Mouse (Mus musculus) gonadal fat pad, adult 2 months (tissue): ENCODE data around the gene Pet117. TPM values are rescaled to one million over a fixed set of nuclear protein-coding genes. Genes with fewer than 3 reads are reported as not detected.
"Not testable (repeated sequence)": the region's sequence is repeated elsewhere in the genome, so short reads cannot be mapped to it uniquely, and the experiment has no call there.

ENCODE experiments used
- DNase-seq: peaks from one replicate; pipeline ENCODE4 v3.0.0-alpha.2; 2012; ENCODE audit warnings: low read depth
- polyA plus RNA-seq: library from polyadenylated mRNA; depleted of rRNA; stranded (reverse); fragments of >200 nt; gene quantifications from 2 replicates; pipeline ENCODE4 v1.2.3, GENCODE M21; 2012; rRNA removed

The Pet117 gene
- polyA plus RNA-seq = not detected in 2 replicates

DNA sequence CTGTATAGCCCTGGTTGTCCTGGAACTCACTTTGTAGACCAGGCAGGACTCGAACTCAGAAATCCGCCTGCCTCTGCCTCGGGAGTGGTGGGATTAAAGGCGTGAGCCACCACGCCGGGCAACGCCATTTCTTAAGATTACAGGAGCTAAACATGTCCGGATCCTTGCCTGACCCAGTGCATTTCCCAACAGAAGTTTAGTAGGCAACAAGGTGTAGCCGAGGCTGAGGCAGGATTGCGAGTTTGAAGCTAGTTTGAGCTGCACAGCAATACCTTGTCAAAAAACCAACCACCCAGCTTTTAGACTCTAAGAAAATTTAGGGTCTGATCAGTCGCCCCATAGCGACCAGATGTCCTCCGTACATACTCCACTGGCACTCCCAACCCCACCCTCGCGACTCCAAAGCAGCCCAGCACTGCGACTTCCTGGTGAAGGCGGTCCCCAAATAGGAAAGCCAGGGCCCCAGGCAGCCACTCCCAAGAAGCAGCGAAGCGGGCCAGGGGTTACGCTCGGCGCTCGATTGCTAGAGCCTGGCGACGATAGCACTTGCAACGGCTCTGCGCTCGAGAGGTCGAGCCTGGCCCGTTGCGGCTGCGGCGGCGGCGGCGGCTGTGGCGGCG lies at the start of gene Pet117, which contains the start of gene Kat14:
Pet117 (plus strand) TSS at position 597 of the 620 bp plus-strand sequence.
Kat14 (plus strand) TSS at position 584 of the 620 bp plus-strand sequence.
- DNase-seq = peak; percentile 77

DNA sequence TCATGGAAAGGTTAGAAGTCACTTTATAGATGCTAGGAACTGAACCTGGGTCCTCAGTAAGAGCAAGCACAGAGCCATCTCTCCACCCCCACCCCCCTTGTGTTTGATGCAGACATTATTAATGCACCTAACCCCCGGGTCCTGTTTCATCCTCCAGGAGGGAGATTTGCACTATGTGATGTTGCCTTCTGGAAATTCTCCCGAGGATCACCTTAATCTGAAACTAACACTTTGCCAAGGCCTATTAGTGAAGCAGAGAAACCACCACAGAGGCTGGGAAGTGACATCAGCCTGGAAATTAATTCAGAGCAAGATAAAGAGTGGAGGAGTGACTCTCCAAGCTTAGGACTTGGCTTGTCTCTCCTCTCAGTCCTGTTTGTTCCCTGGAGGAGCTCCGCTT lies 44.6 kb upstream of the Pet117 start:
- DNase-seq = no peak

DNA sequence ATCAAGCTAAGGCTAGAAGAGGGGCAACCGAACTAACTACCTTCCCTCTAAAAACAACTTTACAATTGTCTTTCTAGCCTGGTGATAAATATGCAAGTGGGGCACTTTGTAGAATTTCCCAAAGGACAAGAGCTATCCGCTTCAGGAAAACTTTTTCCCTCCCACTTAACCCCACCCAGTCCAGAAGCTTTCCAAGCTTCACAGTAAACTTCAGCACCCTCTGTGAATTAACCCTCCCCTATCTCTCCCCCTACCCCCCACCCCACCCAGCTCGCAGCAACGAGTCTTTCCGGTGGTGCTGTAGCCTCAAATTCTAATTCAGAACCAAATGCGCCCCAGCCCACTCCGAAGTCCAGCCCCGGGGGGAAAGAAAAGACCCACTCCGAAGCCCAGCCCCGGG lies 39.3 kb upstream of the Pet117 start:
- DNase-seq = no peak

DNA sequence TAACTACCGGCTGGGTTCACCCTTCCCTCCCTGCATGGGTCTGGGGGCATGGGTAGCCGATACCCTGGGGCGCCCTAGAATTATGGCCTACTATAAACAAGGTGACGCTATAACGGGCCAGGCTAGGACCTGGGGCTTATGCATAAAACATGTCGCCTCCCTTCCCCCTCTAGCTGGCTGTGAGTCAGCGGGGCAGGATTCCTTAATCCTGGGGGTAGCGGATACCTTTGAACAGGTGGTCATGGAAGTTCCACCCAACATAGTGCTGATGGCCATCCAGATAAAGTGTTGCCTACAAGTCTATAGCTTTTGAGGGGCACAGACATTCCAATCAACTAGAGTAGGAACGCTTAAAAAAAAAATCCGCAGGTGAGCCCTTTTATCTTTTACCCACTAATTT lies 38.9 kb upstream of the Pet117 start:
- no peak for DNase-seq

DNA sequence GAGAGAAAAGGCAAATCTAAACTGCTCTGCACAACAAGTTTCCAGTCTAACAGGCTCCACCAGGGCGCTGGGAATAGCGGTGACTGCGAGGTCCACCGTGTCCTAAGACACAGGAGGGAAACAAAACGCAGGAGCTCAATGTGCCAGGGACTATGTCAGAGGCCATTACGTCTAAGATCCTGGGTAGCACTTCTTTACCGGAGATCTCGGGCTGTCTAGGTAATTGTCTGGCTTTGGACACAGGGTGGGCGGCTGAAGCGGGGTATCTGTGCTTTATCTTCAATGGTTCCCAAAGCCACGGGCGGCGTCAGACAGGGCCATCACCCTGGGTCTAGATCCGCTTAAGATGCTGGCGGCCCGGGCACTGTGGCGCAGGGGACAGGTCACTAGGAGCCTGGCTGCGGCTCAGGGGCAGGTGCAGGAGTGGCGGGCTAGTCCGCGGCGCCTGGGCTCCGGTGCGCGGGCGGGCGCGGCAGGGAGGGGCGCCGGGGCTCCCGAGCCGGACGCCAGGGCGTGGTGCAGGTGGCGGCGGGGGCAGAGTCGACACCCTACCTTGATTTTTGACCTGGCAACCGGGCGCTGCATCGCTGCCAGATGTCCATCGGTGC lies 38.3 kb upstream of the Pet117 start:
- DNase-seq = no peak

DNA sequence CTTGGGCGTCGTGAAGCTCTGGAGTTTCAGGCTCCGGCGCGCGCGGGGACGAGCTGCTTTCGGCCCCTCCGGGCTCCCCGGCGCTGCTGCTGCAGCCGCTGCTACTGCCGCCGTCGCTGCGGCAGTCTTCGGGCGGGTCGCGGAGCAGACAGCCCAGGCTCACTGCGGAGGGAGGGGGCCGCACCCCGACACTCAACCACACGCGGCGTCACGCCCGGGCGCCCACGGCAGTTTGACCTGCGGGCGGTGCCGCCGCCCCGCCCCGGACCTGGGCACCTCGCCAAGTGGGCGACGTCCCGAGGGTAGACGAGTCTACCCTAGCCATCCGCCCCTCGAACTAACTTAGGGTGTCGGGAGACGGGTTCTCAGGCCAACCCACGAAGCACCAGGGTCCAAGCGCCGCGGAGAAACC lies 37.8 kb upstream of the Pet117 start:
- no peak for DNase-seq

DNA sequence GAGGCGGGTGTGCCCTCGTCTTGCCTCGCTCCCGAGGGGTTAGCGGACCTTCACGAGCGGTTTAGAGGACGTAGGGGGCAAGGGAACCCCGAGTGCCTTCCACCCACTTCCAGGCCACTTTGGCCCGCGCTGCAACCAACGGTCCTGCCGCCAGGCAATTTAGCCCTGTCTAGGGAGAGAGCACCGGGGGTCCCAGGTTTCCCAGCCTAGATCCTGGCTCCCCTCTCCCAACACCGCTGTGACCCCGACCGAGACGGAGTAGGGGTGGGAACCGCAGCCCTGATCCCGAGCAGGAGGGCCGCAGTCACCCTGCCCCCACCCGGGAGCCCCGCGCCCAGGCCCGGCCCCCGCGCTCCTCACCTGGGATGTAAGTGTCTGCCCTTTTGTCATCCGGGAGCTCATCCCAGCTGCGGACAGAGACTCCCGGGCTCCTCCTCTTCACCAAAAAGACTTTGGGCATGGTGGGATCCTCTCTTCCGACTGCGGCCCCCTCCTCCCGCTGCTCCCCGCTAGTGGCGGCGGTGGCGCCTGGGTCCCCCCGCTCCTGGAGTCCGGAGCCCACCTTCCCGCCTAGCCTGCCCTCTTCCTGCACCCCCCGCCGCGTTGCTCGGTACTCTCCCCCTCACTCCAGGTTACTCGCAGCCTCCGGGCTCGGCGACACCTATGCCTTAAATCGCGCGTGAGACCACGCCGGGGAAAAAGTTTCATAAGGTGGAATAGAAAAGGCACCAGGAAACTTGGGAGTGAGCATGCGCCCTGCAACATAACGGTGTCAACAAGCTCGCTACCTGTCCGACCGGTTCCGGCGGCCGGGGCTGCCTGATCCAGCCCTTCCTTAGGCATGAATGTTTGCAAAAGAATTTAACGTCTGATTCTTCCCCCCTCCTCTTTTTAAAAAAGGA lies 37.1 kb upstream of the Pet117 start, which contains the start of gene Ovol2:
Ovol2 (minus strand) TSS at position 746 of the 902 bp plus-strand sequence.
- DNase-seq = no peak

DNA sequence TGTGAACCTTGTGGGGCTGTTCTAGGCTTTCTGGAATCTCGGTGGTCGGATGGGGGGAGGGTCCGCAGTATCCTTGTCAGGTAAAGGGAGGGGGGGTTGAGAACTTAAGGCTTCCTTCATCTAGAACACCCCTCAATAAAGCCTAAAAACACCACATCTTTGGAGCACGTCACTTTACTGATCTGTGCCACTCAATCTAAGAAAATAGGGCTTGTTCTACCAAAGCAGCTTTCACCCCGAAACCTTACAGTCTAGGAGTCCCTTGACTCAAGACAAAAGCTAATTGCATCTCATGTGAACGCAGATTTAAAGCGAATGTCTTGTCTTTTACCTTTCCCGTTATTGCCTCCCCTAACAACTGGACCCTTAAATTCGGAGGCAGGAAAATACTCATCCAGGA lies 36.3 kb upstream of the Pet117 start:
- DNase-seq = no peak

DNA sequence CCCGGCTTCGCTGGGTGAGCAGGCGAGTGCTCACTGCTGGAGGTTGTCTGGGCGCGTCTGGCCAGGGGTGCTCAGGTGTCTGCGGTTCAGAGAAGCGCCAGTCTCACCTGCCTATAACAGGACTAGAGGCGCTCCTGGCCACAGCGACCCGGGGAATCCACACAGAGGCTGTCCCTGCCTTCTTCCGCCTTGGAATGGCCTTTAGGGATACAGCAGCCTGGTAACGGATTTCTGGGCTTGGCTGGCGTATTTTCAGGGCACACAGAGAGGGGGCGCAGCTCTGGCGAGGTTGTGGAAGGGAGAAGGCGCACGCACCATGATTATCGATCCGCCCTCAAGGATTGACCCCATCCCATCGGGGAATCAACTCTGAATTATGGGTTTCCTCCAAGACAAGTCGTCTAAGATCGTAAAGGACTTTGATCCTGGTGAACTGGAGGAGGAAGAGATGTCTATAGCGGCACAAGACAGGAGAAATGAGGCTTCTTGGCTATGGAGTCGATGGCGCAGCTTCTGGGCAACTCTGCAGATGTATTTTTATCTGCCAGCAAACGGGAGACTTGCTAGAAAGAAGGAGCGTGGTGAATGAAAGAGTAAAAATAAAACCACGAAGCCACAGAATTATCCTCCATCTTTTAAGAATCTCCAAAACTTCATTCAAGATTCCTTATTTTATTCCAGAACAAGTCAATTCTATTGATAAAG lies 35.5 kb upstream of the Pet117 start:
- DNase-seq = no peak

DNA sequence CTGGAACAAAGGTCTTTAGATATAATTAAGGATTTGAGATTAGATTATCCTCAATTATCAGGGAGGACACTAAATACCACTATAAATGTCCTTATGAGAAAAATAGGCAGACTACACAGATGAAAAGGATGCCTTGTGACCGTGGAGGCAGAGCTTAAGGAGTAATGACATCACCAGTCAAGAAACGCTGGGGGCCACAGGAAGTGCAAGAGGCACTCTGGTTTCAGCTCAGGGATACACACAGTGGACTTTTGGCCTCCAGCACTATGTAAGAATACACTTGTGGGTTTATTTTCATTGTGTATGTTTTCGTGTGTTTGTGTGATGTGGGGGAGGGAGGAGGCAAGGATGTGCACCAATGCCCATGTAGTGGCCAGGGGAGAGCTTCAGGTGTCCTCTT lies 31.6 kb upstream of the Pet117 start:
- DNase-seq = no peak

DNA sequence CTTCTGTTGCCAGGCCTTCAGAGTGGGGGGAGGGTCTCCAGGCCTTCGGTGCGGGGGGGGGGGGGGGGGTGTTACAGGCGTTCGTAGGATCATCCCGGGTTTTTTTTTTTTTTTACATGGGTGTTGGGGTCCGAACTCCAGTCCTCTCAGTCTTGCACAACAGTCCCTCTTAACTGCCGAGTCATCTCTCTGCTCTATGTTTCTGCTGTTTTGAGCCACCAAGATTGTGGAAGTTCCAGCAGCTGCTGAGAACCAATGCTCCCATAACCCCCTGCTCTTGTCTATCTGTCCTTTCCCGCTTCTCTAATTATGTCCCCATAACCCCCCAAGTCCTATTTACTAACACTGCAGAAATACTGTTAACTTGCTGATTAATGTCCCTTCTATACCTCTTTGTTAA lies 31.1 kb upstream of the Pet117 start:
- DNase-seq = no peak

DNA sequence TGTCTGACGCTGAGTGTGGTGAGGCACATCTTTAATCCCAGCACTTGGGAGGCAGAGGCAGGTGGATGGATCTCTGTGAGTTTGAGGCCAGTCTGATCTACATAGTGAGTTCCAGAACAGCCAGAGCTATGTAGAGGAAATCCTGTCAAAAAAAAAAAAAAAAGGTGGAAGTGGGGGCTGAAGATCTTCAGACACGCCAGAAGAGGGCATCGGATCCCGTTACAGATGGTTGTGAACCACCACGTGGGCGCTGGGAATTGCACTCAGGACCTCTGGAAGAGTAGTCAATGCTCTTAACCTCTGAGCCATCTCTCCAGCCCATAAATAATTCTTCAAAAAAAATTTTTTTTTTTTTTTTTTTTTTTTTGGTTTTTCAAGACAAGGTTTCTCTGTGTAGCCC lies 30.6 kb upstream of the Pet117 start:
- DNase-seq = not testable (repeated sequence)

DNA sequence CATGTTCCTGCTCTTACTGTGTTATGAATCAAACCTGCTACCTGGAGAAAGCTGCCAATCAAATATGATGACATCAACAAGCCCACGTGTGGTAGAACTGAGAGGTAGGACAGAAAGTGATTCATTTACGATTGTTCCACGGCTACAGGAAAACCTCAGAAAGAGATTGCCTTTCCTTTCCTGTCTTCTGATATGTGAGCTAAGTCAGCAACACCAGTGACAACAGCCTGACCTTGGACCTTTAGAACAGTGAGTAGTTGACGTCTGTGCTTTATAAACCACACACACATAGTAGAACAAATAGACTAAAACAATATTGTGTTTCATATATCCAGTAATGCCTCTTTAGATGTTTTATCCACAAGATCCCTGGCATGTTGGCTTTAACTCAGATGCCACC lies 25.6 kb upstream of the Pet117 start:
- no peak for DNase-seq

DNA sequence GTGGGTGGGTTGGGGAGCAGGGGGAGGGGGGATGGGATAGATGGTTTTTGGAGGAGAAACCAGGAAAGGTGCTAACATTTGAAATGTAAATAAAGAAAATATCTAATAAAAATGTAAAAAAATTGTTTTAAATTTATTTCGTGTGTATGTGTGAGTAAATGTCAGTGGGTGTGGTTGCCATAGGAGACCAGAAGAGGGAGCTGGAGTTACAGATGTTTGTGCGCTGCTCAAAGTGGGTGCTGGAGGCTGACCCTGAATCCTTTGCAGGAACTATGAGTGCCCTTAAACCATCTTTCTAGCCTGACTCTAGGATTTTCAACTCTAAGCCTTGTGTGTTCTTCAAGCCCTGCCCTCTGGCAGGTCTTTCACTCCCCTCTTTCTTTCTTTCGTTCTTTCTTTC lies 20.3 kb upstream of the Pet117 start:
- DNase-seq = no peak

DNA sequence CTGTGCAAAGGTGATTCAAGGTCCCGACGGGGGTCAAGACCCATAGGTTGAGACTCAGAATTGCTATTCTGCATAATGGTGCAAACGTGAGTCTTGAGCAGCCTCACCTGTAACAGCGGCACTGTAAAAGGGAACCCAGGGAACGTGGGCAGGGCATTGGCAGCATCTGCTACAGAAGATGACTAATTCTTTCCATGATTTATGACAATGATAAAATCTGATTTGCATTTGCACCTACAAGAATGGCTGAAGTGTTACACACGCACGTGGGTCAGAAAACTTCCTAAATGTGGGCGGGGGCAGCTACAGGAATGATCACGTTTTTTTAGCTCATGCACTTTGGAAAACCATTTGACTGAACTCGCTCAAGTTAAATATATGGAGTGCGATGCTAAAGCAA lies 16.0 kb upstream of the Pet117 start:
- peak; percentile 45 for DNase-seq

DNA sequence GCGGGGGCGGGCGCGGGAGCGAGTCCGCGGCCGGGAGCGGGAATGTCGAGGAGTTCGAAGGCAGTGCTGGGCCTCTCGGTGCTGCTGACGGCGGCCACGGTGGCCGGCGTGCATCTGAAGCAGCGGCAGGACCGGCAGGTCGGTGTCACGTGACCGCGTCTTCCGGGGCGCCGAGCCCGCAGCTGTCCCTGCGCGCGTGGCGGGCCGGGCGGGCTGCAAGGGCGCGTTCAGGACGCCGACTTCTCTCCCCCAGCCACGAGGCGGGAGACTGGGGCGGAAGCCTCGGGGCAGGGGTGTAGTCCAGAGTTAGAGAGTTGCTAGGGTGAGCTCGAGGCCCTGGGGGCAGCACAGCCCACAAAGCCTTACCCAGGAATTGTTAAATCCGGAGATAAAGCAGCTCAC lies 225 bp downstream of the Pet117 start:
- no peak for DNase-seq

DNA sequence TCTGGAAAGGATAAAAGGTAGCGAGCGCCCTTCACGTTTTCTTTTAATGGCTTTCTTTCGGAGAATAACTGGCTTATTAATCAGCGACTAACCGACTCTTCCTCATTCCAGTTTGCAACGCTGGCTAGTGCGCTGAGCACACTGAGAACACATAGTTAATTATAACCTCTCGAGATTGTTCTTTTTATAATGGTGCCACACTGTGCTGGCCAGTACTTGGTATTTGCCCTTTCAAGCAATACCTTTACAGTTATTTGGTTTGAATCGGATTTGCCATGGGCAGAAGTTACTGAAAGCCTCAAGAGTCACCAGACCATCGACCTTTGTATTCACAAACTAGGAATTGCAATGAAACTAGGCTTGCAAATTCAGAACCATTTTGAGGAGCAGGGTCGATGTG lies 715 bp downstream of the Pet117 start:
- no peak for DNase-seq

DNA sequence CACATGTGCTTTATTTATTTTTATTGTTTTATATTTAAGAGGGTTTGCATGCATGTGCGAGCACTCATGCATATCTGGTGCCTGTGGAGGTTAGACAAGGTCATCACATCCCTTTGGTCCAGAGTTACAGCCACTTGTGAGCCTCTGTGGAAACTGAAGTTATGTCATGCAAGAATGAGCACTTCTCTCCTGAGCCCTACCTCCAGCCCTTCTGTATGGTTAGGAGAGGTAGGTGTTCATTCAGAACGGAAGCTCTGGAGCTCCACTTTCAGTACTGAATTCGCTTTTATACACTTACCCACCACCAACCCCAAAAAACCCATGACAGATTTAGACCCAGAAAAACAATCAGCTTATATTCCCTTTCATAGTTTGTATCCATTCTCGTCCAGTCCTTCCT lies 2.8 kb downstream of the Pet117 start:
- DNase-seq = no peak

DNA sequence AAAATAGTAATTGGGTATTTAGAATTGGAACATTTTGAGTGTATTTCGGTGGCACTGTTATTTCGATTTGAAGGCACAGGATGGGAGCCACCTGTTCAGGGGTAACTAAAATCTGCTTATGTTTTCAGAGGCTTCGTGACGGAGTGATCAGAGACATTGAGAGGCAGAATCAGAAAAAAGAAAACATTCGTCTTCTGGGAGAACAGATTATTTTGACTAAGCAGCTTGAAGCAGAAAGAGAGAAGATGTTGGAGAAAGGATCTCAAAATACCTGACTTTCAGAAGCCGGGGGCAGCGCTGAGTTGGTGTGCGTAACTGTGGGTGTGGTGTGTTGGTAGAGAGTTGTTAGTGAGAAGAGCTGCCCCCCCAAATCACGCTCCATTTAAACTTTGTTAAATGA lies 4.3 kb downstream of the Pet117 start:
- no peak for DNase-seq

DNA sequence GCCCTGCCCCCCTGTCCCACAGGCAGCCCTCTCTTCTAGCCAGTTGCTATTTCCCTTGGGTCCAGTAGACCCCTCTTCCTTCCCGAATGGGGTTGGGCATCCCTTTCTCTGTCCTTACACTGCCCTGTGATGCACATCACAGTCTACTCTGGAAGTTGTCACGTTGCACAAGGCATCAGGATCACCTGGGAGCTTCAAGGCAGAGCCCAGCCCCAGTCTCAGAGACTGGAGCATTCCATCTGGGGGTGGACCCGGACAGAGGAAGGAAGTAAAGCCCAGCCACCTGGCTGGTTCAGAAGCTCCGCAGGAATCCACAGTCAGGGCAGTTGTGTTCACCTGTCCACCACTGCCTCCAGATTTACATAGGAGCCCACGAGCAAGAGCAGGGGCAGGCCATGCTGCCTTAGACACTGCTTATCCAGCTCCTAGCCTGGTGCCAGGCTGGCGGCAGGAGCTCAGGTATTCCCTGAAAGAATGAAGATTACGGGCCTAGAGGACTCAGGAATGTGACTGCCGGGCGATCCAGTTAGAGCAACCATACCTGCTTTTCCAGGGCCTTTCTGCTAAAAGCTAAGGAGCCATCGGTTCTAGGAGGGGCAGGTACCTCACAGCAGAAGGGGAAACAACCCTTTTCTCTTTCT lies 6.4 kb downstream of the Pet117 start:
- DNase-seq = no peak

DNA sequence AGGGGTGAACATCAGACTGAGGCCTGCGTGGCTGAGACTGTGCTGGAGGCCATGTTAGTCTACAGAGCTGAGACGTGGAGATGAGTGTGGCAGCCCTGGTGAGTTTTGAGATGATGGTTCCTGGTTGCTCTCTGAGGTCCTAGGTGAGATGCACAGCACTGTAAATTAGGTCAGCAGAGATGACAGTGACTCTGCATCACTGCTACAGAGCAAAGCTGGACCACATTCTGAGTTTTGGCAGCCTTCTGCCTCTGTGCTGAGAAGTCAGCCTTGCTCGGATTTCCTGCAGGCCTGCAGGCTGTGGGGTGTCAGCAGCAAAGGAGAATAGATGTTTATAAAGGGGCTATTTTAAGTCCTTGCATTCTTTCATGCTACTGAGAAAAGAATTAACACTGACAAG lies 12.5 kb downstream of the Pet117 start:
- DNase-seq = no peak

DNA sequence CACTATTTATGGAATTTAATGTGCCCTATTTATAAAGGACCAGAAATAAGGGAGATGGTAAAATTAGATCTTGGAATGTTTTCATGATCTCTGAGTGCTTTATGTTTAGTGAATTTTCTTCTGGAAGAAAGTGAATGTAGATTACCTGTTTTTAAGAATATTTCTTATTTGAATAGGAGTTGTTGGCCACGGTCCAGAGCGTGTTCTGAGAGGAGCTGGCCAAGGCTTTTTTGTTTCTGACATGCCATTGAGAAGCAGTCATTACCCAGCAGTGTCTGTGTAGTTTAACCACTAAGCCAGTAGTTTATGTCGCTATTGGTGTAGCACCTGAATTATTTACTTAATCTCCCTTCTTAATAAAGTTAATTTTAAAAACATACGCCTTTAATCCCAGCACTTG lies 12.9 kb downstream of the Pet117 start:
- DNase-seq = no peak
